Mouse (Mus musculus) monocyte, adult 5-6 weeks (primary cell): ENCODE data around the gene Zfp637. TPM values are rescaled to one million over a fixed set of nuclear protein-coding genes. Genes with fewer than 3 reads are reported as not detected.

Experiments
- ATAC-seq: fragments of 153-309, 156-312 bp; replicated peaks from 2 replicates; pipeline ENCODE4 v1.8.0; 2017; ENCODE audit warnings: mild to moderate bottlenecking; ENCODE audit not compliant: low TSS enrichment, insufficient number of reproducible peaks, severe bottlenecking, poor library complexity, low FRiP score
- total RNA-seq: library from RNA; stranded (forward); fragments of 200-1000, 200-491, 200-594 nt; gene quantifications from 3 replicates; pipeline ENCODE4 v1.2.3, GENCODE M21; 2017

Zfp637 gene
- total RNA-seq, 1 experiment from 2014 or later: 4.1 TPM

GRCm38 (mm10) chr6:117892386-117892785 is 51.4 kb downstream of the Zfp637 start:
- no peak for ATAC-seq

DNA sequence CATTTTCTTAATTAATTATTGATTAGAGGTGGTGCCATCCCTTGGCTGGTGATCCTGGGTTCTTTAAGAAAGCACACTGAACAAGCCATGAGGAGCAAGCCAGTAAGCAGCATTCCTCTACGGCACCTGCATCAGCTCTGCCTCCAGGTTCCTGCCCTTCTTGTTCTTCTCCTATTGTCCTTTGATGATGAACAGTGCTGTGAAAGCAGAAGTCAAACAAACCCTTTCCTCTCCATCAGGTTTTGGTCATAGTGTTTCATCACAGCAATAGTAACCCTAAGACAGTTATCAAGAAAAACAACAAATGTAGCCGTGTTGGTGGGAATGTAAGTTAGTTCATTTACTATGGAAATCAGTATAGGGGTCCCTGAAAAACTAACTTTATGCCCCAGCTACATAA is 52.5 kb downstream of the Zfp637 start:
- ATAC-seq: no peak

Other genes starting within 250 kb of the Zfp637 start
- gene Zfp239, start 20.9 kb downstream of the Zfp637 start, total RNA-seq: 0.19 to 1.1 TPM in 2 of 3 replicates, not detected in the other
- 1,228 to 1,583 TPM (median 1,384 TPM) in 3 replicates for gene Hnrnpf, start 59.1 kb downstream of the Zfp637 start, total RNA-seq
- gene Fxyd4, start 96.5 kb downstream of the Zfp637 start, total RNA-seq: not detected in 3 replicates
- gene Rasgef1a, start 170.3 kb downstream of the Zfp637 start, total RNA-seq: 1.0 to 4.4 TPM (median 1.7 TPM) in 3 replicates